Mouse (Mus musculus) megakaryocyte, embryonic 14.5 days (primary cell): Measurements from ENCODE around the gene Igf1r.

Experiments used
- FLI1 ChIP-seq: IDR thresholded peaks from 2 replicates; pipeline ENCODE4 v1.6.1; 2012; ENCODE audit warnings: low read length, inconsistent platforms, mixed read lengths
- GATA1 ChIP-seq: IDR thresholded peaks from 3 replicates; pipeline ENCODE4 v1.6.1; 2012; ENCODE audit warnings: mixed read lengths, low read length, inconsistent platforms, borderline replicate concordance

DNA sequence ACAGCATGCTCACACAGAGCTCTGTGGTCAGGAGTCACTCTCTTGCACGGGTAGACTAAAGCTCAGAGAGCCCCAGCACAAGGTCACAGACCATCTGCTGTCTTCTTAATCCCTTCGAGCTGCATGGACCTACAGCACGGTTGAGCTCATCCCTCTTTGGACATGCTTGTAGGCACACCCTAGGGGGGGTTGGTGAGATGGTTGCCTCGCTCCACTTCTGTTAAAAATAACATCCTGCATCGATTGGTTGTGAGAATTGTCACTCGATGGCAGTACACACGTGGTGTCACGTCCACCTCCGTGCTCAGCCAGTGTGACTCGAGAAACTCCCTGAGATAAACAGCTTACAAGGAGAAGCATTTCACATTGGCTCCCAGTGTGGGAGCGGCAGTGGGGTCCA is 266.3 kb downstream of the Igf1r start:
- TF ChIP-seq GATA1 = no peak
- TF ChIP-seq FLI1 = no peak
